Mouse (Mus musculus): ENCODE data around the gene Pom121.

- no peak for TF ChIP-seq CTCF (IDR thresholded peaks at IDR 0.05; ENCODE audit: control insufficient read depth, insufficient read depth, insufficient read length)
- no peak for TF ChIP-seq MAX (IDR thresholded peaks at IDR 0.05)
- no peak for TF ChIP-seq CEBPB (IDR thresholded peaks at IDR 0.05; ENCODE audit: low read depth)
- no peak for TF ChIP-seq FOSL1 (IDR thresholded peaks at IDR 0.05; ENCODE audit: insufficient read depth, low read length, poor library complexity, severe bottlenecking)
These were observed 26.0 kb downstream of the Pom121 start for GRCm38 (mm10) chr5:135368312-135368711.

Data from C2C12 (cell line).